Comparison of ENCODE assay signal across 35 mouse cellular contexts in genomic region chr16:76393267-76393666, GRCm38 (mm10).
"Had no signal": no experiment of that assay in that cellular context is flagged by ENCODE, and none has a peak within 500 bp of the region (broad histone marks: within the 10 kb centered on the region; RNA-seq: fewer than 3 reads in every experiment).

No protein-coding gene starts in this region.

- H3K27me3 ChIP-seq: heart, embryonic 12.5 days; heart, embryonic 13.5 days; heart, embryonic 15.5 days; hindbrain, embryonic 12.5 days; hindbrain, embryonic 13.5 days; hindbrain, embryonic 15.5 days; intestine, embryonic 15.5 days; kidney, embryonic 15.5 days had no signal

- ATAC-seq: hindbrain, embryonic 16.5 days; hindbrain, postnatal 0 days; inflammation-experienced regulatory T-cells, adult 6 months; intestine, embryonic 15.5 days; intestine, embryonic 16.5 days; intestine, postnatal 0 days had no signal

- H3K36me3 ChIP-seq: heart, embryonic 10.5 days; heart, embryonic 12.5 days; heart, embryonic 13.5 days; heart, embryonic 15.5 days; hindbrain, embryonic 10.5 days; hindbrain, embryonic 12.5 days; hindbrain, embryonic 13.5 days; hindbrain, embryonic 15.5 days; intestine, embryonic 15.5 days; kidney, embryonic 15.5 days had no signal

- H3K9me3 ChIP-seq: heart, embryonic 10.5 days; heart, embryonic 12.5 days; heart, embryonic 13.5 days; heart, embryonic 15.5 days; hindbrain, embryonic 10.5 days; hindbrain, embryonic 12.5 days; hindbrain, embryonic 13.5 days; hindbrain, embryonic 15.5 days; intestine, embryonic 15.5 days; kidney, embryonic 15.5 days had no signal

- DNase-seq: heart, postnatal 10 days; heart, postnatal 14 days; heart, postnatal 36 days; heart, postnatal 4 days; kidney, adult 11 months; kidney, adult 18-20 months; kidney, adult 2 months; kidney, adult 8-10 months; kidney, adult 9 months; kidney, postnatal 10 days; kidney, postnatal 14 days; kidney, postnatal 25 days; kidney, postnatal 36 days; kidney, postnatal 4 days; layer of hippocampus, adult 9-11 months; layer of hippocampus, postnatal 36 days had no signal

- H3K4me2 ChIP-seq: heart, embryonic 11.5 days; heart, embryonic 12.5 days; heart, embryonic 13.5 days; heart, embryonic 15.5 days; hindbrain, embryonic 12.5 days; hindbrain, embryonic 13.5 days; hindbrain, embryonic 14.5 days; hindbrain, embryonic 15.5 days; intestine, embryonic 15.5 days; kidney, embryonic 15.5 days had no signal

- H3K4me3 ChIP-seq: heart, embryonic 10.5 days; heart, embryonic 12.5 days; heart, embryonic 13.5 days; heart, embryonic 15.5 days; hindbrain, embryonic 10.5 days; hindbrain, embryonic 12.5 days; hindbrain, embryonic 13.5 days; hindbrain, embryonic 15.5 days; intestine, embryonic 15.5 days; kidney, embryonic 15.5 days; layer of hippocampus, adult 2 months had no signal

- H3K9ac ChIP-seq: heart, embryonic 12.5 days; heart, embryonic 13.5 days; heart, embryonic 15.5 days; hindbrain, embryonic 12.5 days; hindbrain, embryonic 13.5 days; hindbrain, embryonic 14.5 days; hindbrain, embryonic 15.5 days; intestine, embryonic 15.5 days; kidney, embryonic 15.5 days had no signal

- H3K4me1 ChIP-seq: heart, embryonic 10.5 days; hindbrain, embryonic 10.5 days; hindbrain, embryonic 12.5 days; hindbrain, embryonic 15.5 days; intestine, embryonic 15.5 days; kidney, embryonic 15.5 days had no signal

- H3K27ac ChIP-seq: heart, embryonic 10.5 days; heart, embryonic 13.5 days; heart, embryonic 15.5 days; hindbrain, embryonic 10.5 days; hindbrain, embryonic 12.5 days; hindbrain, embryonic 13.5 days; hindbrain, embryonic 14.5 days; hindbrain, embryonic 15.5 days; hindbrain, postnatal 0 days; intestine, embryonic 15.5 days; kidney, embryonic 15.5 days; kidney, postnatal 0 days; layer of hippocampus, adult 2 months had no signal
